Mouse (Mus musculus): ENCODE data around the gene Vmn2r29. TPM values are rescaled to one million over a fixed set of nuclear protein-coding genes. Genes with fewer than 3 reads are reported as not detected.

The Vmn2r29 gene
- polyA plus RNA-seq (2015; fragmentation: Nextera tagmentation; extraction: Ambion mirVana): not detected in 2 replicates

DNA sequence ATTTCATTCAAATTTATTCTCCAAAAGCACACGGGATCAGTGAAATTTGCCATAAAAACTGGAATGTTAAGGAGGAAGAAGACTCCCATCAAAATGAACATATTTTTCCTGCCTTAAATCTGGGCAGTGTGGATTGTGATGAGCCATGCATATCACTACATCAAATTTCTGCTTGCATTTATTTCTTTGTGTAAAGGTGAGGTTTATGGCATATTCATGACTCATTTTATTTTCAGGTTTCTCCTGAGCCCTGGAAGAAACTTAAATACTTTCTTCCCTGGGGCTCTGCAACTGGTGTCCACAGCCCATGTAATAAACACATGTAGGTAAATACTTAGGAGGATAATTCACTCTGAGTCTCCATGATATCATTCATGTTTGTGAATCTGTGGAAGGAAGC, at the start of gene Vmn2r29:
Vmn2r29 (minus strand) TSS at position 101 of the 400 bp plus-strand sequence.

DNA sequence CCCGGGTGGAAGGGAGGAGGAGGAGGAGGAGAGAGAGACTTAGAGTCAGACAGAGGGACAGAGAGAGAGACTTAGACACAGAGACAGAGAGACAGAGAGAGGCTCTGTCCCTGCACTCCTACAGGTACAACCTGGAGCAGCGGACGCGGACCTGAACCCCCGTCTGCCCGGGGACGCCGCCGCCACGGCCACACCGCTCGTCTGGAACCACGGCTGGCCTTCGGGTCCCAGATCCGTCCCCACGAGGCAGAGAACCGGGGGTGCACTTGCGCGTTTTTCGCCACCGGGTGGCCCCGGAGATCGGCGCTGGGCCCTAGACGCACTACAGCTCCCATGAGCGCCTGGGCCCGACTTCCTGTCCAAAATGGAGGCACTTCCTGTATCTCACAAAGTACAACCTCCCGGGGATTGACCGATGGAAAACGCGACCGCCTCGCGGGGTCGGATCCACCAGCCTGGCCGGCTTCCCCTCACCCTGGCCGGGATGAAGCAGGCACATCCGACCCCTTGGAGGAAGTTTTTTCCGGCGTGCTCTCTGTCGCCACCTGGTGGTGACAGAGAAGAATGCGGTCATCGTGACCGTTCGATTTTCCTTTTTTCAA, 30.9 kb upstream of the Vmn2r29 start, which contains the start of gene Gm45844:
Gm45844 (minus strand) TSS at position 324 of the 602 bp plus-strand sequence.

DNA sequence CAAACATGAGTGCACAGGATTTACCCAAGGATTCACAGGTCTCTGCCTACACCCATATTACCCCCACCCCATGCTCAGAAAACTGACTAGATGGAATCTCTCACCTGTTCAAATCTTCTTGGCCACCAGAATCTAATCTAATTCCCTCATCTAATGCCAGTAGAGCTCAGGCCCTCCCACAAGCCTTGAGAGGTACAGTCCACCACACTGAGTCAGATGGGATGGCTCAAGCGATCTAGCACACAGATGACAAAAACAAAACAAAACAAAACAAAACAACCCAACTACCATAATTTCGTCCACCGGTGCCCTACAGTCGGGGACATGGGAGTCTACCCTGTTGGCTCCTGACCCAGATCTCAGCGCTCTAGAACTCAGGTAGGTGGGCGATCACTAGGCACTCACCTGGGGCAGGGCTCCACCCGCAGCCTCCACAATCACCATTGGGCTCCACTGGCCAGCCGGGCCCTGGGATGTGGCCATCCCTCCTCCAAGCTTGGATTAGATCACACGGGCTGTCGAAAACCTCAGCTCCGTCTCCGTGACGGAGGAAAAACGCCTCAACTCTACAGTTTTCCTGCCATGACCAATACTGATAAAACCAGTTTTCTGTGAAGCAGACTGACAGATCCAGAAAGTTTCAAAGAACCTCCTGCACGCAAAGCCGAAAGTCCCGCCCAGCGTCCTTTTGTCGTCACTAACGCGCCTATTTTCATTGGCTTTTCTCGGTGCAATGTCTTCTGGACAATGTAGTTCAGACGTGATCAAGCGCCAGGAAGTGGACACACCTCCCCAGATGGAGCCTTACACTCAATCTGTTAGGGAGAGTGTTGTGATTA, 37.6 kb downstream of the Vmn2r29 start, which contains the start of gene Zfp772:
Zfp772 (minus strand) TSS at position 686 of the 839 bp plus-strand sequence.

Other genes starting within 250 kb of the Vmn2r29 start
- gene Zfp954, start 125.8 kb downstream of the Vmn2r29 start, polyA plus RNA-seq (2015; fragmentation: Nextera tagmentation; extraction: Ambion mirVana): 4.8 and 4.9 TPM in 2 replicates
- 0.23 TPM in 2 replicates for gene Zfp773, start 110.6 kb downstream of the Vmn2r29 start, polyA plus RNA-seq (2015; fragmentation: Nextera tagmentation; extraction: Ambion mirVana)
- gene Zfp418, start 76.0 kb downstream of the Vmn2r29 start, polyA plus RNA-seq (2015; fragmentation: Nextera tagmentation; extraction: Ambion mirVana): 0.51 and 0.76 TPM in 2 replicates
- gene Zfp772, start 37.3 kb downstream of the Vmn2r29 start, polyA plus RNA-seq (2015; fragmentation: Nextera tagmentation; extraction: Ambion mirVana): 1.9 and 2.0 TPM in 2 replicates
- gene Gm45844, start 31.0 kb upstream of the Vmn2r29 start, polyA plus RNA-seq (2015; fragmentation: Nextera tagmentation; extraction: Ambion mirVana): 0.84 and 1.7 TPM in 2 replicates
- 22.3 and 23.8 TPM in 2 replicates for gene Clcn4, start 53.5 kb upstream of the Vmn2r29 start, polyA plus RNA-seq (2015; fragmentation: Nextera tagmentation; extraction: Ambion mirVana)
- gene Vmn2r30, start 90.3 kb upstream of the Vmn2r29 start, polyA plus RNA-seq (2015; fragmentation: Nextera tagmentation; extraction: Ambion mirVana): not detected in 2 replicates
- not detected in 2 replicates for gene Gm45783, start 127.2 kb upstream of the Vmn2r29 start, polyA plus RNA-seq (2015; fragmentation: Nextera tagmentation; extraction: Ambion mirVana)
- not detected in 2 replicates for gene Vmn2r31, start 152.4 kb upstream of the Vmn2r29 start, polyA plus RNA-seq (2015; fragmentation: Nextera tagmentation; extraction: Ambion mirVana)
- not detected in 2 replicates for gene Vmn2r32, start 232.7 kb upstream of the Vmn2r29 start, polyA plus RNA-seq (2015; fragmentation: Nextera tagmentation; extraction: Ambion mirVana)